Mouse (Mus musculus): Measurements from ENCODE around the gene Rtp2.

DNA sequence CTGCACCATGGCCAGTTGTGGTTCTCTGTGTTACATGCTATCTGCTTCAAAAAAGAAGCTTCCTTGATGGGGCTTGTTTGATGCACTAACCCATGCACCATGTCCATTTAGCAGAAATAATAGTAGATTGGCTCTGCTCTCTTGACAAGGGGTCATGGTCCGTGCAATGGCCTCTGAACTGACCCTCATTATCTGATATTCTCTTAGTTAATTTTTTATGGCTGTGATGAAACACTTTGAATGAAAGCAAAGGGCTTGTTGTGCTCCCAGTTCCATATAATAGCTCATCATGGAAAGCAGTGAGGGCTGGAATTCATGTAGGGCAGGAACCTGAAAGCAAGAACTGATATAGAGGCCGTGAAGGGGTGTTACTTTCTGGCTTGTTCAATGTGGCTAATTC lies 12.8 kb downstream of the Rtp2 start:
- TF ChIP-seq CTCF (IDR thresholded peaks at IDR 0.05) (no peak), POLR2A (IDR thresholded peaks at IDR 0.05; ENCODE audit: insufficient read depth, low read depth, low read length) (no peak)

All from heart, adult 2 months (tissue).